Mouse (Mus musculus) mature B cell (primary cell): ENCODE results near the gene Pzp.

Experiments used
- in situ Hi-C: fragments of 300-500 bp; cut with MboI; formaldehyde crosslinking; loops from 2 replicates; pipeline ENCODE4 v1.14.3; 2019

Pzp gene

DNA sequence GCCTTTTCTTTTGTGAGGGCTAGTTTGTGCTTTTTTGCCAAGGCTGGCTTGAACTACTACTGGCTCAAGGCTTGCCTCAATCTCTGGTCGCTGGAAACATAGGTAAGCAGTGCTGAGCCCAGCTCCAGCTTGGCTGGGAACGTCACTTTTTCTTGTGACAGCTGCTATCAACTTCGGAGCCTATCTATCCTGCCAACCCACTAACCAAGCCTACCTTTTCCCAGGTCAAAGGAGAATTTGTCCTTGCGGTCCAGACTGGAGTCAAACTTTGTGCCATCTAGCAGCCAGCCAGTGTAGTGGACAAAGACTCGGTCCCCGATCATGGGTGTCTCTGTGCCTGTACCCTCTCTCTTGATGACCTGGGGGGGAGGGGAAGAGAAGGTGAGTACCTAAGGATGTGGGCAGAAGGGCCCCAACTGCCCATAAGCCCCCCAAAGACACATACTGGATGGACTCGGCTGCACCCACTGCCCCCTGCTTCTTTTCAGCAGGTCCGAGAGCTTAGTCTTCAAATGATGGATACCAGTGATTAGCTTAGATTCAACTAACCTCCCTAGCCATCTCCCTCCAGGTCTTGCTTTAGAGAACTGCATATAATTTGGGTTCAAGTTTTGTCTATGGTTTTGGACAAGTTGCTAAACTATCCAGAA is 90.0 kb downstream of the Pzp start:
- in situ Hi-C loops, result no loop called here

DNA sequence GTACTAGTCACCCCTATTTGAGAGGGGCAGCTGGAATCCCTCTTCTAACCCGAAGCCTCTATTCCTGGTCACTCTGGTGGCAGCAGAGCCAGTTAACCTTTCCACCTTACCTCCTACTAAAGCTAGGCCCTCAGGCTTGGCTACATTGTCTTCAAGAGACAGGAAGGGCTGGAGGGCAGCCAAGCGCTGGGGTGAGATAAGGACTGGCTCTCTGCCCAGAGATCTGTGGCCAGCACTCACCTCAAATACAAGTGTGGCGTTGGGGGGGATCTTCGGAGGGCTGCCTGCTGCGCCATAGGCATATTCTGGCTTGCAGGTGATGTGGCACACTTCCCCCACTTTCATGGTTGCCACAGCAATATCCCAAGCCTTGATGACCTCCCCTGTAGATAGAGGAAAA is 91.0 kb downstream of the Pzp start:
- in situ Hi-C loops, result no loop called here
